Mouse (Mus musculus): ENCODE measurements around the gene Dchs2. TPM values are rescaled to one million over a fixed set of nuclear protein-coding genes. Genes with fewer than 3 reads are reported as not detected.

Gene Dchs2
- polyA plus RNA-seq, 1 experiment from 2014 or later, result 0.35 TPM

DNA sequence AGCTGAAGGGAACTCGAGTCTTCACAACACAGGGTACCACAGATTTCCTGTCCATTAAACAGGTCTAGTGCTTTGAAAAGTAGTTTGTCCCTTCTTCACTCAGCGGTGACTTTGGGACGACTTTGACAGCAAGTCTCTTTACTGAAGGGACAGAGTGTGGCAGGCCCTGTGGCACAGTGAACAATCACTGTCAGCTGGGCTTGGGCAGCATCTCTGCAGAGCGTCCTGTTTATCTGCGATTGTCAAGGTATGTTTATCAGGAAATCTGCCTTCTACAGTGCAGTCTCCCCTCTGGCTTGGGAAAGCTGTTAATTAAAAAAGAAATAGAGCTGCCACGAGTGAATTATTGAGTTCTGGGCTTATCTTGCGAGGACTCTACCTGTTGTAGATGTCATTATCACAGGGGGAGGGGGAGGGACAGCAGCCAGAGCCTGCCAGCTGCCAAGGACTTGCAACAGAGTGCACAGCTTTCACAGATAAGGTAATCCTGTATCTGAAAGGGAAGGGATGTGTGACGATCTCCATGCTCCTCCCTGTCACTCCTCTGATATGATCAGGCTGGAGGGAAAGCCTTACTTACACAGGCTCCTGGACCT lies 77.4 kb downstream of the Dchs2 start:
- Histone ChIP-seq H3K27ac (replicated peaks) (no peak overlapping the region), H3K4me2 (replicated peaks; ENCODE audit: low read depth) (no peak overlapping the region), H3K27me3 (ENCODE audit: control insufficient read depth, insufficient read depth, low read length) (no peaks in the 10 kb centered on the region), H3K4me3 (ENCODE audit: low read depth, low read length) (no peak overlapping the region), H3K36me3 (ENCODE audit: control insufficient read depth, insufficient read depth, low read length) (no peaks in the 10 kb centered on the region), H3K9ac (ENCODE audit: low read length) (no peak overlapping the region), H3K4me1 (replicated peaks; ENCODE audit: control insufficient read depth, insufficient read depth) (no peaks in the 10 kb centered on the region), H3K9me3 (ENCODE audit: control insufficient read depth, low read length) (no peaks in the 10 kb centered on the region)
- DNase-seq (ENCODE audit: low spot score), result no peak
- TF ChIP-seq EP300 (optimal IDR thresholded peaks at IDR 0.05), result no peak
- no peak for TF ChIP-seq CTCF (IDR thresholded peaks at IDR 0.05; ENCODE audit: low read depth)
- ATAC-seq (ENCODE audit: low FRiP score, low TSS enrichment), result no peak
- 33% methylated on average over 8 of the region's 8 CpGs for WGBS

- WGBS, result 66% methylated on average over 9 of the region's 9 CpGs
- ATAC-seq (ENCODE audit: low FRiP score, low TSS enrichment), result no peak
Measured at GRCm38 (mm10) chr3:83209646-83210045, 81.9 kb downstream of the Dchs2 start.

GRCm38 (mm10) chr3:83210210-83210609 lies 82.5 kb downstream of the Dchs2 start:
- H3K9me3 ChIP-seq (ENCODE audit: control insufficient read depth, low read length), result no peaks in the 10 kb centered on the region
- no peak overlapping the region for H3K9ac ChIP-seq (ENCODE audit: low read length)
- H3K27ac ChIP-seq (replicated peaks), result no peak overlapping the region
- TF ChIP-seq CTCF (IDR thresholded peaks at IDR 0.05; ENCODE audit: low read depth) (no peak), EP300 (optimal IDR thresholded peaks at IDR 0.05) (no peak)
- H3K4me1 ChIP-seq (replicated peaks; ENCODE audit: control insufficient read depth, insufficient read depth), result no peaks in the 10 kb centered on the region
- no peak overlapping the region for H3K4me2 ChIP-seq (replicated peaks; ENCODE audit: low read depth)
- no peak overlapping the region for H3K4me3 ChIP-seq (ENCODE audit: low read depth, low read length)
- H3K36me3 ChIP-seq (ENCODE audit: control insufficient read depth, insufficient read depth, low read length), result no peaks in the 10 kb centered on the region
- no peaks in the 10 kb centered on the region for H3K27me3 ChIP-seq (ENCODE audit: control insufficient read depth, insufficient read depth, low read length)
- no peak for ATAC-seq (ENCODE audit: low FRiP score, low TSS enrichment)
- WGBS, result 56% methylated on average over 4 of the region's 4 CpGs
- DNase-seq (ENCODE audit: low spot score), result no peak

More at GRCm38 (mm10) chr3:83209646-83210045, 81.9 kb downstream of the Dchs2 start:
- Histone ChIP-seq H3K36me3 (ENCODE audit: control insufficient read depth, insufficient read depth, low read length) (no peaks in the 10 kb centered on the region), H3K9ac (ENCODE audit: low read length) (no peak overlapping the region), H3K27me3 (ENCODE audit: control insufficient read depth, insufficient read depth, low read length) (no peaks in the 10 kb centered on the region), H3K27ac (replicated peaks) (no peak overlapping the region), H3K4me1 (replicated peaks; ENCODE audit: control insufficient read depth, insufficient read depth) (no peaks in the 10 kb centered on the region), H3K9me3 (ENCODE audit: control insufficient read depth, low read length) (no peaks in the 10 kb centered on the region), H3K4me2 (replicated peaks; ENCODE audit: low read depth) (no peak overlapping the region), H3K4me3 (ENCODE audit: low read depth, low read length) (no peak overlapping the region)
- DNase-seq (ENCODE audit: low spot score), result no peak
- no peak for TF ChIP-seq EP300 (optimal IDR thresholded peaks at IDR 0.05)
- TF ChIP-seq CTCF (IDR thresholded peaks at IDR 0.05; ENCODE audit: low read depth), result no peak

GRCm38 (mm10) chr3:83211939-83212338 lies 84.2 kb downstream of the Dchs2 start:
- 42% methylated on average over 5 of the region's 5 CpGs for WGBS
- no peak overlapping the region for H3K27ac ChIP-seq (replicated peaks)
- ATAC-seq (ENCODE audit: low FRiP score, low TSS enrichment), result no peak
- no peak overlapping the region for H3K9ac ChIP-seq (ENCODE audit: low read length)
- no peak overlapping the region for H3K4me3 ChIP-seq (ENCODE audit: low read depth, low read length)
- H3K27me3 ChIP-seq (ENCODE audit: control insufficient read depth, insufficient read depth, low read length), result no peaks in the 10 kb centered on the region
- no peak for DNase-seq (ENCODE audit: low spot score)
- no peak overlapping the region for H3K4me2 ChIP-seq (replicated peaks; ENCODE audit: low read depth)
- TF ChIP-seq EP300 (optimal IDR thresholded peaks at IDR 0.05) (no peak), CTCF (IDR thresholded peaks at IDR 0.05; ENCODE audit: low read depth) (no peak)
- no peaks in the 10 kb centered on the region for H3K4me1 ChIP-seq (replicated peaks; ENCODE audit: control insufficient read depth, insufficient read depth)
- H3K36me3 ChIP-seq (ENCODE audit: control insufficient read depth, insufficient read depth, low read length), result no peaks in the 10 kb centered on the region
- no peaks in the 10 kb centered on the region for H3K9me3 ChIP-seq (ENCODE audit: control insufficient read depth, low read length)

- no peak for DNase-seq (ENCODE audit: low spot score)
- Histone ChIP-seq H3K27me3 (ENCODE audit: control insufficient read depth, insufficient read depth, low read length) (no peaks in the 10 kb centered on the region), H3K9ac (ENCODE audit: low read length) (no peak overlapping the region), H3K4me1 (replicated peaks; ENCODE audit: control insufficient read depth, insufficient read depth) (no peaks in the 10 kb centered on the region), H3K9me3 (ENCODE audit: control insufficient read depth, low read length) (no peaks in the 10 kb centered on the region), H3K36me3 (ENCODE audit: control insufficient read depth, insufficient read depth, low read length) (no peaks in the 10 kb centered on the region), H3K4me3 (ENCODE audit: low read depth, low read length) (no peak overlapping the region), H3K4me2 (replicated peaks; ENCODE audit: low read depth) (no peak overlapping the region), H3K27ac (replicated peaks) (0 out of 2 replicates have a peak overlapping the region, but pooled peaks have one; percentile 0)
- no peak for ATAC-seq (ENCODE audit: low FRiP score, low TSS enrichment)
- TF ChIP-seq EP300 (optimal IDR thresholded peaks at IDR 0.05) (no peak), CTCF (IDR thresholded peaks at IDR 0.05; ENCODE audit: low read depth) (no peak)
- WGBS, result 30% methylated on average over 7 of the region's 7 CpGs
Measured at GRCm38 (mm10) chr3:83212578-83212977, 84.8 kb downstream of the Dchs2 start.

DNA sequence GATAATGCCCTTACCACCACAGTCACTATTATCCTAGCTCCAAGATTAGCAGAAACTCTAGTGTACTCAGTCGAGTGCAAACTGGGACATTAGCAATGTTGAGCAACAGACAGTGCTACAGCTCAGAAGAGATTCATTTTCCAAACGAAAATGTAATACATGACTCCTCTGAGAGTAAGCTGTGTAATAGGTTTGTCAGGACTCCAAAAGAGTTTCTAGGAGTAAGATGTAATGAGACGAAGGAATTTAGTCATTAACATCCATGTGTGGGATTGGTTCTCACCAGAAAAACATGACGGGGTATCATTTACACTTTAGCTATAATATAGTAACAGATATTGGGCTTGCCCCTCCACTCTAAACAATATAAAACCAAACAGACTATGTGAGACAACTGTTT lies 90.3 kb downstream of the Dchs2 start:
- 72% methylated on average over 4 of the region's 4 CpGs for WGBS
- Histone ChIP-seq H3K27me3 (ENCODE audit: control insufficient read depth, insufficient read depth, low read length) (no peaks in the 10 kb centered on the region), H3K36me3 (ENCODE audit: control insufficient read depth, insufficient read depth, low read length) (no peaks in the 10 kb centered on the region), H3K4me1 (replicated peaks; ENCODE audit: control insufficient read depth, insufficient read depth) (no peaks in the 10 kb centered on the region), H3K9ac (ENCODE audit: low read length) (no peak overlapping the region), H3K9me3 (ENCODE audit: control insufficient read depth, low read length) (no peaks in the 10 kb centered on the region), H3K27ac (replicated peaks) (no peak overlapping the region), H3K4me3 (ENCODE audit: low read depth, low read length) (no peak overlapping the region), H3K4me2 (replicated peaks; ENCODE audit: low read depth) (no peak overlapping the region)
- no peak for DNase-seq (ENCODE audit: low spot score)
- TF ChIP-seq EP300 (optimal IDR thresholded peaks at IDR 0.05), result no peak
- TF ChIP-seq CTCF (IDR thresholded peaks at IDR 0.05; ENCODE audit: low read depth), result no peak
- no peak for ATAC-seq (ENCODE audit: low FRiP score, low TSS enrichment)
